Mouse (Mus musculus) thymus, postnatal 4 days (tissue): ENCODE results near the gene Bricd5.

Experiments
- DNase-seq: peaks from one replicate; pipeline ENCODE4 v3.0.0; 2021

The Bricd5 gene

DNA sequence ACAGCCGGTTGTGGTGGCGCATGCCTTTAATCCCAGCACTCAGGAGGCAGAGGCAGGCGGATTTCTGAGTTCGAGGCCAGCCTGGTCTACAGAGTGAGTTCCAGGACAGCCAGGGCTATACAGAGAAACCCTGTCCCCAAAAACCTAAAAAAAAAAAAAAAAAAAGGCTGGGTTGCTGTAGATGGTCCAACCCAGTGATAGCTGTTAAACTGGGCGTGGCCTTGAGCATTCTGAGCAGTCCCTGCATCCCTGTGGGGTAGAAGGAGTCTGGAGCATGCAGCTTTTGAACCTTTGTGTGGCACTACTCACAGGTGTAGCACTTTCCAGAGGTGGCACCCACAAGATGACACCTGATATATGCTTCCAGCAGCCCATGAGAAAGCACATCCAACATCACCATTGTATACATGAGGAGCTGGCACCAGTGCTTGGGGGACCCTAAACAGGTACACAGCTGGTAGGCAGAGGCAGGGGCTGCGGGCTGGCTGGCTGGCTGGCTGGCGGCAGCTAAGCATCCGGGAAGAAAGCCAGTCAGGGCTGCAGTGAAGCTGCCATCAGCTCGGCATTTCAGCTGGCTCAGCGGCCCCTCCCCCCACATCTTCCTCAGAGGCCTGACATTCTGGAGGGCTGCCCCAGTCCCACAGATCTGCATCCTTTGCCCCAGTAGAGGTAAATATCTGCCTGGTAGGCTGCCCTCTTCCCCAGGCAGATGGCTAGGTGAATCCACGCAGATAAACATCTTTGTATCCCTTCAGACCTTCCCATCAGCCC, 11.6 kb downstream of the Bricd5 start:
- peak; percentile 74 for DNase-seq

DNA sequence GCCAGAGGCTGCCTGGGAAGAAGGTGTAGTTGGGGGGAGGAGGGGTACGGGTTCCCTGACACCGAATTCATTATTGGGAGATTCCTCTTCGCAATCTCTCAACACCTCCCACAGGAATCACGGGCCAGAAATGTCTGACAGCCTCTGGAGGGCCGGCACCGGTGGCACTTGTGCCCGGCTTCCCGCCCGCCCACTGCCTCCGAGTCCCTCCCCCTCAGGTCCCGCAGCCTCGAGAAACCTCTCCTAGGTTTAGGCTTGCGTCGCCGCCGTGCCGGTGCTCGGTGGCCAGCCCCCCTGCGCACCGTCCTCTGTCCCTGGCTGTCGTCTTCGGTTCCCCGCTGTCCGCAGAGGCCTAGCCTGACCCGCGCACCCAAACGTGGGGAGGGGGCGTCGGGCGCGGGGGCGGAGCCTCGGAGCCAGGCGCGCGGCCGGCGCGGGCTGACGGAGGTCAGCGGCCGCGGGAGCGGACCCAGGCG, 14.5 kb downstream of the Bricd5 start, which contains the start of gene Caskin1:
Gene Caskin1, plus strand, starts transcription at position 416 of the 476 bp plus-strand sequence.
- peak; percentile 31 for DNase-seq

DNA sequence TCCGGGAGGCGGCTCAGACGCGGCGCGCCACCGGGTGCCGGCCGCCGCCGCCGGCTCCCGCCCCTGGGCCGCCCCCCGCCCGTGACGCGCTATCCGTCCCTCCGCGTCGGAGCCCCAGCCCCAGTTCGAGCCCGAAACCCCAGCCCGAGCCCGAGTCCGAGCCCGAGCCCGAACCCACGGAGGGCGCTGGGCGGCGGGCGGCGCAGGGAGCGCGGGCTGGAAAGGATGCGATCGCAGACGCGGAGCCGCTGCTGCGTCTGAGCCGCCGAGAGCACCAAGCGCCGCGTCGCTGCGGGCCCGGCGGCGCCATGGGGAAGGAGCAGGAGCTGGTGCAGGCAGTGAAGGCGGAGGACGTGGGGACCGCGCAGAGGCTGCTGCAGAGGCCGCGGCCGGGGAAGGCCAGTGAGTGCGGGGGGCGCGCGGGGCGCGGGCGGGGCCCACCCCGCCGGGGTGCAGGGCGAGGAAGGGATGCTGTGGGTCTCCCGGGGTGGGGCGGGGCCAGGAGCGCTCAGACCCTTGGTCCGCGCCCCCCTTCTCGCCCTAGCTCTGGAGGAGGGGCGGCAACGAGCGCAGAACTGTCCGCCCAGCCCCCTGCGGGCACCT, 15.1 kb downstream of the Bricd5 start:
- peak; percentile 60 for DNase-seq

DNA sequence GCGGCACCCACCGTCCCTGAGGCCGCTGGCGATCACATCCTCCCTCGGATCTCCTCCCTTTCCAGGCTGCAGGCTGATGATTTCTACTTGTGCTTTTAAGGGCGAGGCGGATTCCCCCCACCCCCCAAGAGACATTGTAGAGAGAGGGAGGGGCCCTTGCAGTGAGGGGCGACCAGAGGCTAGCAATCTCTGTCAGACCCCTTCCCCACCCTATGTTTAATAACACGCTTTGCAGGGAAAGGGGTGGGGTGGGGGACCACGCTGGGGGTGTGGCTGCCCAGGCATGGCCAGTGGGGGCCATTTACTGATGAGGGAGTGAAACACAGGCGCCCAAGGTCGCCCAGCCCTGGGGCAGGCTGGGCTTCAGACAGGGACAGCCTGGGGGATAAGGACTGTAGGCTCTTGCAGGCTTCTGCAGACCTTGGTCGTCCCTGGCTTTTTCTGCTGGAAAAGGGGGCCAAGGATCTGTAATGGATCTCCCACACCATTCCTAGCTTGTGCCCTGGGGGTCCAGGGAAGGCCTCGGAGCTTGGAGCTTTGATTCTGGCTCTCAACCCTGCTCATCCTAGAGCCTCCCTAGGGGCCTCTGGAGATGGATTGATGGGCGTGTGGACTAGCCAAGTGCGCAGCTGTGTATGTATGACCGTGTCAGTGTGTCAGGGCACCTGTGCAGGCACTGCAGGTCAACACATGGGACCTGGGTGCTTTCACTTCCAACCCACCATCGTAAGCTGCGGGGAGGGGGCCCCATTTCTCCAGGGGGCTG, 15.8 kb downstream of the Bricd5 start:
- no peak for DNase-seq

DNA sequence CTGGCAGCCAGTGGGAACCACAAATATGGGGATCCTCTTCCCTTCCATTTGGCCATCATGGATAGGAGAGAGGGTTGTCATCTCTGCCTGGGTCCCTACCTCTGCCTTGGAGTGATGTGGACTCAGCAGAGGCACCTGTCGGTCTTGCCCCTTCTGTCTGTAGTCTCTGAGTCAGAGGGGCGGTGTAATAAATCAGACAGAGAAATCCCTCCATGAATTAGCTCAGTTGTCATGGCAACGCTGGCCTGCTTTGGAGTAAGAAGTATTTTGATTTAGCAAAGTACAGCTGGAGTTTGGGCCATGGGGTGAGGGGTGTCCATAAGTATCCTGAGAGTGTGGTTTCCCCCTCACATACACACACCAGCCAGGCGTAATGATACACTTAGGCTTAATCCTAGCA, 16.7 kb downstream of the Bricd5 start:
- DNase-seq: no peak

DNA sequence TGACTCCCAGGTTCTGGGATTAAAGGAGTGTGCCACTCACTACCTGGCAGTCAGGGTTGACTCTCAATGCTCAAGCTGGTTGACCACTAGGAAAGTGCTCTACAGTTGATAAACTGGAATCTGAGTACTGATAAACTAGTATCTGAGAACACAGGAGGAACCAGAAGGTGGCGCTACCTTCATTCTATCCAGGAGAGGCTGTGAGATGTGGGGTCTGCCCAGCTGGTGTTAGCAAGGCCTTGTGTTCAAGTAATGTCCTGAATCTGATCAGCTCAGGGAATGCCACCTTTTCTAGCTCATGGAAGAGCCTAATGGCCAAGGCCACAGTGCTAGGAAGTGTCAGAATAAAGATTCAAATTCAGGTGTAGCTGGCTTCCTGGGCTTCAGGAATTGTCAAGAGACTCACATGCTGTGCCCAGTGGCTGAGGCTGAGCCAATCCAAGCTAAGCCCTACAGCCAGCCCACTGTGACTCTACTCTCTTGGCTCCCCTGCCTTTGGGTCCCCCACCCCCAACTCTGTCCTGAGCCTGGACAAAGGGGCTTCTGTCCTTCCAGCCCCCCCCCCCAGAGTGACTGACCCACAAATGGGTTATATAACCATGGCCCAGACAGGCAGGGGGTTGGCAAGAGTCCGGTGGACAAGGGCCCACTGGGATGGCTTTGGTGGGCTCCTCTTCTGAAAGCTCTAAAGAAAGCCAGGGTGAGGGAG, 21.1 kb downstream of the Bricd5 start:
- DNase-seq: peak; percentile 74

DNA sequence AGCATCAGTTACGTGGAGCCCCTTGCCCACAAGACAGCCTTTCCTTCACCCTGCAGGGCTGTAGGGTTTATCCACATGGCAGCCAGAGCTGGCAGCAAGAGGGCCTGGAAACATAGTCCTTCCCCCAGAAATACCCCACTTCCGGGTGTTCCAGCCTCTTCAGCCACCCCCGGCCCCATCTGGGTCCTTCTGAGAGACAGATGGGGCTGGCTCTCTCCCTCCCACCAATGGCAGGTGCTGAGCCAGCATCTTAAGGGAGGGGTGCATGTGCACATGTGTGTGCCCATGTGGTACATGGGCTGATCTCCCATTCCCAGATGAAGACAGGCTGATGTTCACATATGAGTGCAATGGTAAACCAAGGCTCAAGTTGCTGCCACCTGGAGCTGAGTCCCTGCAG, 21.8 kb downstream of the Bricd5 start:
- DNase-seq: no peak

DNA sequence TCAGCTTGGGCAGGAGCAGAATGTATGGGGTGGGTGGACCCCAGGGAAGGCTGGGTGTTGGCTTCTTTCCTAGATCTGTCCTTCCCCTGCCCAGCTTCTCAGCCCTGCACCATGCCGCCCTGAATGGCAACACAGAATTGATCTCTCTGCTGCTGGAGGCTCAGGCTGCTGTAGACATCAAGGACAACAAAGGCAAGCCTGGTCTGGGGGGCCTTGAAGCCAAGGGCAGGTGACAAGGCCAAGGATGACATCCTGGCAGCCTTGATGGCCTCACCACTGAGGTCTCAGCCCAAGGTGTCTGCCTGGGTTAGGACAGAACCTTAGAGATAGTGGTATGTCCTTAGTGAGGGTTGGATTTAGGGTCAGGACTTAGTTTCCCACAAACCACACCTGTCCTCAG, 22.3 kb downstream of the Bricd5 start:
- no peak for DNase-seq

DNA sequence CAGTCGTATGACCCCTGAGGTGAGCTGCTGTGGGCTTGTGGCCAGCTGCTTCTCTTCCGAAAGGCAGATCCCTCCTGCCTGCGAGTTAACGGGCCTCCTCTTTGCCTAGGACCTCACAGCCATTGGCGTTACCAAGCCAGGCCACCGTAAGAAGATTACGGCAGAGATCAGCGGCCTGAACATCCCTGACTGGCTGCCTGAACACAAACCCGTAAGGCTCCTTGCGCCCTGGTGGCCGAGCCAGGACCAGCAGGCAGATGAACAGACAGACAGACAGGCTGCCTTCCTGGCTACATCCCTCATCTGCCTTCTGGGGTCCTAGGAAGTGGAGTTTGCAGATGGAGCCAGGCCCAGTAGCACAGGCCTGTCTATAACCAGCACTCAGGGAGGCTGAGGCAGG, 28.5 kb downstream of the Bricd5 start:
- peak; percentile 47 for DNase-seq

DNA sequence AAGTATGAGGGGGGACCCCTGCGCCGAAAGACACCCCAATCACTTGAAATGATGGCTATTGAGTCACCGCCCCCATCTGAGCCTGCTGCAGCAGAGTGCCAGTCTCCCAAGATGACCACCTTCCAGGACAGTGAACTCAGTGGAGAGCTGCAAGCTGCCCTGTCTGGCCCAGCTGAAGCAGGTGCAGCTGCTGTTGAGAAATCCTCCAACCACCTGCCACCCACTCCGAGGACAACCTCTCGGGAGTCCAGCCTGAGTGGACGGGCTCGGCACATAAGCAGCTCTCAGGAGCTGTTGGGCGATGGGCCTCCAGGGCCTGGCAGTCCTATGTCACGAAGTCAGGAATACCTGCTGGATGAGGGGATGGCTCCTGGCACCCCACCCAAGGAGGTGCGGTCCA, 30.4 kb downstream of the Bricd5 start:
- no peak for DNase-seq

DNA sequence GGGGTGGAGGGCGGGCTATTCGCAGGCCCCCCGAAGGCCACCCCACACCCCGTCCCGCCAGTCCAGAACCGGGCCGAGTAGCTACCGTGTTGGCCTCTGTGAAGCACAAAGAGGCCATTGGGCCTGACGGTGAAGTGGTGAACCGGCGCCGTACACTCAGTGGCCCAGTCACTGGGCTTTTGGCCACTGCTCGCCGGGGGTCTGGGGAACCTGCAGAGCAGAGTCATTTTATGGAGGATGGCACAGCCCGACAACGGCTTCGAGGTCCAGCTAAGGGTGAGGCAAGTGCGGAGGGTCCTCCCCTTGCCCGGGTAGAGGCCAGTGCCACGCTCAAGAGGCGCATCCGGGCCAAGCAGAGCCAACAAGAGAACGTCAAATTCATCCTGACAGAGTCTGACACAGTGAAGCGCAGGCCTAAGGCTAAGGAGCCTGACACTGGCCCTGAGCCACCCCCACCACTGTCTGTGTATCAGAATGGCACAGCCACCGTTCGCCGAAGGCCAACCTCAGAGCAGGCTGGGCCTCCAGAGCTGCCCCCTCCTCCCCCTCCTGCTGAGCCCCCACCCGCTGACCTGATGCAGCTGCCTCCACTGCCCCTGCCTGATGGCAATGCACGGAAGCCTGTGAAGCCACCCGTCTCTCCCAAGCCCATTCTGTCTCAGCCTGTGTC, 31.7 kb downstream of the Bricd5 start:
- no peak for DNase-seq

DNA sequence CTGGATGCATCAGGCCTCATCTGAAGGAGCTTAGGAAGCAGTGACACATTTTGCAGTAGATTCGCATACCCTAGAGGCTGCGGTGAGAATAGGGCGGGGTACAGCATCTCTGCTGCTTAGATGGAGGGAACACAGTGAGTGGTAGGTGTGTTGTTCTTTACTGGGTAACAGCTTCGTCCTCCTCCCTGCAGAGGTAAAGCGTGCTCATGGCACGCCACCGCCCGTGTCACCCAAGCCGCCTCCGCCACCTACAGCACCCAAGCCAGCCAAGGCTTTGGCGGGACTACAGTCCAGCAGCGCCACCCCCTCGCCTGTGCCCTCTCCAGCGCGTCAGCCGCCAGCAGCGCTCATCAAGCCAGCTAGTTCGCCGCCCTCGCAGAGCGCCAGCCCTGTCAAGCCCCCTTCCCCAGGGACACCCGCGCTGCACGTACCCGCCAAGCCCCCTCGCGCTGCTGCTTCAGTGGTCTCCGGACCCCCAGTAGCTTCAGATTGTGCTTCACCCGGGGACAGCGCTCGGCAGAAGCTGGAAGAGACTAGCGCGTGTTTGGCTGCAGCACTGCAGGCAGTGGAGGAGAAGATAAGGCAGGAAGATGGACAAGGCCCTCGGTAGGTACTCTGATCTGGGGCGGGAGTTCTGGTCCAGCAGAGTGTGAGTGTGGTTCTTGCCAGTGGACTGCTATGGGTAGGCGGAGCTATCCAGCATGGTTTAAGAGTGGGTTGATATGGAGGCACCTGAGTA, 32.8 kb downstream of the Bricd5 start:
- DNase-seq: no peak

DNA sequence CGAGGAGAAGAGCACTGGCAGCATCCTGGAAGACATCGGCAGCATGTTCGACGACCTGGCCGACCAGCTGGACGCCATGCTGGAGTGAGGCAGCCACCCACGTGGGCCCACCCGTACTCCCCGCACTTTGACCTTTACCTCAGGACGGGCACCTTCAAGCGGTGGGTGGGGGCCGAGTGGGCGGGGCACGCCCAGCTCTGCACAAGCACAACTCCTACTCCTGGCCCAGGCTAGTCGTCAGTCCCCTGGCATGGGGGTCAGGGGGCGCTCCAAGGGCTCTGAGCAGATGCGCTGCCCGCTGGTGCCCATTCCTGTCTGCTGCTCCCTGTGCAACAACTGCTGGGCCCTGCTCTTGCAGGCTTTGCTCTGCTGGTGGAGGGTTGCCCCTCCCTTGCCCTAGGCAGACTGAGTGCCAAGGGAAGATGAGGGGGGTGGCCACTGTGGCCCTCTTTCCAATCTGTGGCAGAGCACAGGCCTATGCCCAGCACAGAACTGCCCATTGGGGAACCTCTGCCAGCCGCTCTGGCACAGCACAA, 33.5 kb downstream of the Bricd5 start:
- no peak for DNase-seq

DNA sequence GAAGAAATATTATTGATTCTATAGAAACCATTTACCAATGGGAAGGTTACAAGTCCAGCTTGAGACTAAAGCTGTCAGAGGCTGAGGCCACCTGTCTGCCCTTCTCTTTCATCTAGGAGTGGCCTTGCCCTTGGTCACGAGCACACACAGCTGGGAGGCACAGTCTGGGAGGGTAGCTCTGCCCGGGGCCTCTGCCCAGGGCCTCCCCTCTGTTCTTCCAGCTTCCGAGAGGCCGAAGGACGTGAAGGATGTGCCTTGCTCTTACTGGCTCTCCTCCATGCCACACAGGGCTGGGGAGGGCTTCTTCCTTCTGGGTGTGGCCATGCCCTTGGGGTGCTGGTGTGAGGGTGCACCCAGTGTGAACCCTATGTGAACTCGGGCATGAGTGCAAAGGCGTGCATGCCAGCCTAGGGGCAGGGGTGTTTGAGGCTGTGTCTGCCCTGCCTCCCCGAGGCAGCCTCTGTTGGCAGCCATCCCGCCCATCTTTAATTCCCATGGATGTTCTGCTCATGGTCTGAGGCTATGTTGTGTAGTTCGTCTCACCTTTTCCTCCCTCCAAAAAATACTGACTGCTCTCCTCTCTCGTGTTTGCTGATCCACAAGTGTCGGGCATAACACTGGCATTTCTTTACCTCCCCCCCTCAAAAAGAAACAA, 34.2 kb downstream of the Bricd5 start:
- no peak for DNase-seq

DNA sequence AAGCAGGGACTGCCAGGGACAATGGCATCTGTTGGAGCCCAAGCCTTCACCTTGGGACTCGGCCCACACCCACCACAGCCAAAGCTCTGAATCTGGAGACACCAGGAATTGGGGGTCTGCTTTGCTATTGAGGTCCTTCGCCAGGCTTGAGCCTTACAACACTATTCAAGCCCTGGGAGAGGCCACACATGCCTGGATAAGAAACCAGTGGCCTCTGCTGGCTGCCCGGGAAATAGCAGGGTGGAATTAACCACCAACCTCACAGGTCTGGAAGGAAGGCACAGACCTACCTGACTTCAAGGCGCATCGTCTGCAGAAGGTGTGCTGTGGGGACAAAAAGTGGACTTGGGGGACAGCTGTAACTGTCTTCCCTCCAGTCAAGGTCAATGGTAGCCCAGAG, 39.9 kb downstream of the Bricd5 start:
- peak; percentile 59 for DNase-seq

DNA sequence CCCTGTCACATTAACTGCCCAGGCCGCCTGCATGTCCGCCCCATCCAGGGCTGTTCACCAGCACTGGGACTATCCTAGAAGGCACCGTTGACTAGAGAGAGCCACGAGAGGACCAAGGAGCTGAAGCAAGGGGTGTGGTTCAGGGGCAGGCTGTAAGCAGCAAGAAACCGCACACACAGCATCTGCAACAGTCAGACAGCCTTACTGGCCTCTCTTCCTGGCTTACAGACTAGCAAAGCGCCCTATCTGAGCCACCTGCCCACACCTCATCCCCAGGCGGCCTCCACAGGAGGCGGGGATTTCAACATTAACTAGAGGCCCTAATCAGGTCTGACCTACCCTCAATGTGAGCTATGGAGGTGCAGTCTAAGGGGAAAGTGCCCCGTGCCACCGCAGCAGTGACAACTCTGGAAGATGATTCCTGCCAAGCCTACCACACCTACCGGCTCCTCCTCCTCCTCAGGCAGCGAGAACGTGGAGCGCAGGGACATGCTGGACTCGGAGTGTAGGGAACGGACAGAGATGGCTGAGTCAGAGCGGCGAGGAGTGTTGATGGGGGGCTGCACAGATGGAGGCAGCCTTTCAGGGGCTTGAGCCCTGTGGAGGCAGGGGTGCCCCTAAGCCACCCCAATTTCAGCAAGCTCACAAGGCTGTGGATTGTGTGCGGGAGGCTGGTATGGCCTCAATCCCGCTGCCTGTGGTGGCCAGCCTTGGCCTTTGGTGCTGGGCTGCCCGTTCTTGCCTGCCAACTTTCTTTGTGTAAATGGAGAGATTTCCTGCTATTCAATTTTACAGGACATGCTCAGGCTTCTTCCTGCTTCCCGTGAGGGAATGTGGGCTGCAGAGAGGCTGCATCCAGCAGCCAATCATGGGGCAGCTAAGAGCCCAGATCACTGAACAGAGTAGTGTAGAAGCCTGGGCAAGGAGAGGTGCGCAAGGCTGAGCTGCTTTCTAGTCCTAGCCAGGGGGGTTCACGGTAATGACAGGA, 40.9 kb downstream of the Bricd5 start:
- no peak for DNase-seq

DNA sequence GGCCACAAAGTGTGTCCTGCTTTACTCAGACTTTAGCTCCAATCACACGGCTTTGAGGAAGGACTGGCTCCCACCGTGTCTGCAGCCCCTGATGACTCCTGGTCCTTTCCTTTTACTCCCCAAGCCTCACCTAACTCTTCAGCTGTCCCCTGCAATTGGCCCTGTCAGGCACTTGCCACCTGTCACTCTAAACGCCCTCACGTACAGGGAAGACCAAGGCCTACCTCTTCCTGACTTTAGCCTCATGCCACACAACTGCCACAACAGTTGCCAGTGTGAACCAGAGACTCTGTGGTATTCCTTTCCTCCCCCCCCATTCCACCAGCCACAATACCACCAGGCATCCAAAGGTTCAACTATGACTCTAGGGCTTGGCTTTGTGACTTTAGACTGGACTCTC, 46.8 kb downstream of the Bricd5 start:
- DNase-seq: no peak

DNA sequence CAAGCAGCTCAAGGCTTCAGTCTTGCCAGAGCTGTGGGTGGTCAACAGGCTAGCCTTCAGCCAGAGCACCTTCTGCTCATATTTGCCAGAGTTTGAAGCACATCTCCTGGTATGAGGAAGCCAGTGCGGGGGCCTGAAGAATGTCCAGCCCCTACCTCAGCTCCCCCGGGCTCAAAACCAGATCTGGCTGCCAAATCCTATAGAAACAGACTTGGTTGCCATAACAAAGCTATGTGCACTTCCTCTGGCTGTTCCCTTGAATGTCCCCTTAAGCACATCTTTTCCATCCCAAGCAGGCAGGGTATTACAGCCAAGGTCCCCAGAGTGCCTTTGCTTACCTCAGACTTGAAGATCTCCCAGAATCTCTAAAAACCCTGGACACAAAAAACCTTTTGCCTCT, 51.0 kb downstream of the Bricd5 start:
- no peak for DNase-seq
